Mouse (Mus musculus) liver, embryonic 14.5 days (tissue): ENCODE measurements at regions not wholly inside any gene's neighbourhood (a gene's known extent, or its start where the extent isn't known, plus 50 kb on each side); places are given as distances from the start of the nearest gene placed in this dataset.

Experiments
- ATAC-seq: fragments of 200-750 bp; cut with Nextera tagmentation; 2 replicates; pipeline ENCODE4 v1.8.0; 2017; ENCODE audit warnings: moderate number of reproducible peaks, mild to moderate bottlenecking, moderate library complexity; ENCODE audit not compliant: insufficient read depth
- DNase-seq, 3 experiments: peaks; one replicate each; pipeline ENCODE4 v3.0.0-alpha.2; 2012 to 2013; ENCODE audit warnings: low read depth in 3 of 3, low spot score in 3 of 3
- H3K27ac ChIP-seq: fragments of 300-500 bp; sonication (generic); 2 replicates; pipeline ENCODE4 v1.5.1; 2014; ENCODE audit warnings: moderate library complexity, mild to moderate bottlenecking, control low read depth, inconsistent platforms
- H3K27me3 ChIP-seq: fragments of 300-500 bp; sonication (generic); 2 replicates; pipeline ENCODE4 v1.6.1; 2014; ENCODE audit warnings: mild to moderate bottlenecking, low read length, moderate library complexity; ENCODE audit not compliant: control insufficient read depth, insufficient read depth
- H3K36me3 ChIP-seq: fragments of 300-500 bp; sonication (generic); replicated peaks from 2 replicates; pipeline ENCODE4 v1.6.1; 2014; ENCODE audit warnings: low read depth; ENCODE audit not compliant: control insufficient read depth, insufficient read depth
- H3K4me1 ChIP-seq, 2 experiments: fragments of 200-500 bp in 1 of 2; fragments of 300-500 bp in 1 of 2; sonication (generic) in 1 of 2; replicated peaks; 2 replicates each; pipeline ENCODE4 v1.6.1; 2012 to 2014; ENCODE audit warnings: antibody characterized with exemption in 1 of 2, inconsistent platforms in 1 of 2, low read length in 1 of 2; ENCODE audit not compliant: control insufficient read depth in 2 of 2, insufficient read depth in 2 of 2
- H3K4me2 ChIP-seq: fragments of 300-500 bp; sonication (generic); 2 replicates; pipeline ENCODE4 v1.6.1; 2014; ENCODE audit warnings: low read depth, mild to moderate bottlenecking, control low read depth, moderate library complexity
- H3K4me3 ChIP-seq, 2 experiments: fragments of 200-500 bp in 1 of 2; fragments of 300-500 bp in 1 of 2; sonication (generic) in 1 of 2; 2 replicates each; pipeline ENCODE4 v1.5.1; 2012 to 2014; ENCODE audit warnings: low read depth in 2 of 2, low read length in 2 of 2, mild to moderate bottlenecking in 2 of 2, control low read depth in 1 of 2, inconsistent platforms in 1 of 2, moderate library complexity in 1 of 2; ENCODE audit not compliant: insufficient read depth in 1 of 2
- H3K9ac ChIP-seq: fragments of 300-500 bp; sonication (generic); replicated peaks from 2 replicates; pipeline ENCODE4 v1.6.1; 2014; ENCODE audit warnings: mild to moderate bottlenecking, control low read depth, moderate library complexity
- H3K9me3 ChIP-seq: fragments of 300-500 bp; sonication (generic); 2 replicates; pipeline ENCODE4 v1.6.1; 2016; ENCODE audit warnings: low read length, mixed read lengths; ENCODE audit not compliant: control insufficient read depth
- CTCF ChIP-seq: IDR thresholded peaks from 2 replicates; pipeline ENCODE4 v1.5.1; 2016; ENCODE audit warnings: antibody characterized with exemption, low read depth, control low read depth
- EP300 ChIP-seq: IDR thresholded peaks from 2 replicates; pipeline ENCODE4 v1.6.1; 2016; ENCODE audit warnings: antibody characterized with exemption, low read depth
- WGBS: fragments of 180-500 bp; shearing (Covaris S2); extraction: QIAGEN DNeasy Blood & Tissue Kit; methylation state at CpG from one replicate; pipeline ENCODE4 v1.1.7; 2014; ENCODE audit not compliant: insufficient replicate concordance; 5-methylcytosine and 5-hydroxymethylcytosine counted together

- no peak for TF ChIP-seq CTCF
- no peak overlapping the region for H3K27ac ChIP-seq
- H3K27me3 ChIP-seq, result no peaks in the 10 kb centered on the region
- WGBS, result 13% methylated on average over 3 of the region's 3 CpGs
- H3K4me3 ChIP-seq, result no peak overlapping the region
- H3K9ac ChIP-seq, result no peak overlapping the region
- H3K36me3 ChIP-seq, result no peaks in the 10 kb centered on the region
- DNase-seq (no peak), ATAC-seq (no peak)
- H3K4me2 ChIP-seq, result no peak overlapping the region
- H3K4me1 ChIP-seq, result no peaks in the 10 kb centered on the region; a peak in 1 of 4 replicates
- H3K9me3 ChIP-seq, result no peaks in the 10 kb centered on the region
These were observed 163.2 kb downstream of the Tmem17 start for GRCm38 (mm10) chr11:22675047-22675446.

DNA sequence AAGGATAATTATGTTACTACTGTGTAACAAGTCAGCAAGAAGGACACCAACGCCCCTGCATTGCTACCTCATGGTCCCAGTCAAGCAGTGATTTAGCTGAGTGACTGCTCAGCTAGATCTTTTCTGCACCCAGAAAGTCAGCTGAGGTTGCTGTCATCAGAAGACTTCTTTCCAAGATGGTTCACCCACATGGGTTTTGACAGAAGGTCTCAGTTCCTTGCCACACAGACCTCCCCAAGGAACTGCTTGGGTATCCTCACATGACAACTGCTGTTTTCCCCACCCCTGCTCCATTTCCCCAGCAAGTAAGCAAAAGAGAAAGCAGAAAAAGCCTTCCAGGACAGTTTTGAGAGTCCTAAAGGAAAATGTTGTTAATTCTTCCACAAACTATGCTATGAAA, 163.9 kb downstream of the Tmem17 start:
- no peak overlapping the region for H3K4me2 ChIP-seq
- H3K9ac ChIP-seq, result no peak overlapping the region
- H3K9me3 ChIP-seq, result no peaks in the 10 kb centered on the region
- H3K36me3 ChIP-seq, result no peaks in the 10 kb centered on the region
- 60% methylated on average over 1 of the region's 1 CpGs for WGBS
- ATAC-seq, result no peak
- TF ChIP-seq EP300 (no peak), CTCF (no peak)
- H3K4me1 ChIP-seq, result no peaks in the 10 kb centered on the region; a peak in 1 of 4 replicates
- no peak overlapping the region for H3K27ac ChIP-seq
- no peak for DNase-seq
- H3K4me3 ChIP-seq, result no peak overlapping the region
- no peaks in the 10 kb centered on the region for H3K27me3 ChIP-seq

DNA sequence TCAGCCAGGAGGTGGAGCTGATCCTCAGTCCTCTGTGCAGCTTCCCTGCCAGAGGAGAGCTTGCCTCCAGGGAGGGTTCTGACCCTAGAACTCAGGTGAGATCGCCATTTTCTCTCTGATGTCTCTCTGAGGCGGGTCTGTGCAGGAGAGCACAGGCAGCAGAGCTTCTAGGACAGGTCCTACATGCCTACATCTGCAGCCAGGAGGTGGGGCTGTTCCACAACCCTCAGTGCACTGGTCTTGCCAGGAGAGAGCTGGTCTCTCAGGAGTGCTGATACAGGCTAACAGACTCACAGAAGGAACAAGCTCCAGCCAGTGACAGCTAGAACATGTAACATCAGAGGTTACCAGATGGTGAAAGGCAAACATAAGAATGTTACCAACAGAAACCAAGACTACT, 165.4 kb downstream of the Tmem17 start:
- Histone ChIP-seq H3K4me3 (no peak overlapping the region), H3K9me3 (no peaks in the 10 kb centered on the region), H3K27ac (no peak overlapping the region), H3K36me3 (no peaks in the 10 kb centered on the region), H3K4me2 (no peak overlapping the region), H3K27me3 (no peaks in the 10 kb centered on the region), H3K9ac (no peak overlapping the region), H3K4me1 (no peaks in the 10 kb centered on the region; a peak in 1 of 4 replicates)
- TF ChIP-seq EP300, result no peak
- TF ChIP-seq CTCF, result peak; percentile 53
- no peak for DNase-seq
- WGBS, result 23% methylated on average over 2 of the region's 2 CpGs
- ATAC-seq, result no peak

DNA sequence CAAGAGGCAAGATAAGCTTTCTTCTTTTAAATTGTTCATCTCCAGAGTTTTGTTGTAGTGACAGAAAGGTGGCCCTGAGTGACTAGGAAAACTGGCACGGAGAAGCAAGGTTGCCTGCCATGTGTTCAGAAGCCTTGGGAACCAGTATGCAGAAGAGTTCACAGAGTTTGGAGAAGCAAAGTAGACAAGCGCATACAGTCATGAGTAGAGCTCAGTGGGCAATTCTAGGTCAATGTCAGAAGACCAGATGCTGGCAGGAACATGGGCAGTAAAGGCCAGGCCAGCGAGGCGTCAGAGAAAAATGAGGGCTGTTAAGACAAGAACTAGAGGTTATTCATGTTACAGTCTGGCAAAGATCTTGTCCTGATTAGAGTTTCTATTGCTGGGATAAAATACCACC, 172.7 kb downstream of the Tmem17 start:
- H3K27me3 ChIP-seq, result no peaks in the 10 kb centered on the region
- no peak overlapping the region for H3K27ac ChIP-seq
- DNase-seq, result no peak
- no peak for TF ChIP-seq CTCF
- no peak for TF ChIP-seq EP300
- ATAC-seq, result no peak
- WGBS, result 72% methylated on average over 4 of the region's 4 CpGs
- no peak overlapping the region for H3K4me3 ChIP-seq
- H3K4me1 ChIP-seq, result no peaks in the 10 kb centered on the region
- no peak overlapping the region for H3K4me2 ChIP-seq
- no peak overlapping the region for H3K9ac ChIP-seq
- no peaks in the 10 kb centered on the region for H3K9me3 ChIP-seq
- no peaks in the 10 kb centered on the region for H3K36me3 ChIP-seq

DNA sequence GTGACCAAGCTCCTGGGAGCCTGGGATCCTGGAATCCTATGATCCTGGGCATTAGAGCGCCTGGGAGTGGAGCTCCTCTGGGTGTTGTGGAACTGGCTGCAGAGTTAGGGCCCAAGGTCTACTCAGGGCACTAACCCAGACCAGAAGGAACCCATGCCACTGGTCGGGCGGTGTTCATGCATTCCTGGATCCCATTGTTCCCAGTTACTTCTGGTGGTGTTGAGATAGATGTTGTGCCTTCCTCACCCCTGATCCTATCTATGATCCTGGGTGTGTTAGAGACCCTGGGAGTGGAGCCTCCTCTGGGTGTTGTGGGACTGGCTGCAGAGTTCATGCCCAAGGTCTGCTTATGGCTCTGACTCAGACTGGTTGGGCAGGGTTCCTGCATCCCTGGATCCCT, 169.9 kb downstream of the B3gnt2 start:
- H3K4me2 ChIP-seq, result no peak overlapping the region
- H3K4me3 ChIP-seq, result no peak overlapping the region
- H3K4me1 ChIP-seq, result peaks cover 0 to 6% of the 10 kb centered on the region in 2 experiments; a peak in 1 of 4 replicates
- DNase-seq (no peak), ATAC-seq (no peak)
- WGBS, result 72% methylated on average over 3 of the region's 3 CpGs
- H3K36me3 ChIP-seq, result no peaks in the 10 kb centered on the region
- H3K9ac ChIP-seq, result no peak overlapping the region
- no peaks in the 10 kb centered on the region for H3K27me3 ChIP-seq
- TF ChIP-seq CTCF (no peak), EP300 (no peak)
- no peak overlapping the region for H3K27ac ChIP-seq
- H3K9me3 ChIP-seq, result no peaks in the 10 kb centered on the region
